Mouse (Mus musculus) kidney, embryonic 15.5 days (tissue): ENCODE results near the gene Wt1. TPM values are rescaled to one million over a fixed set of nuclear protein-coding genes. Genes with fewer than 3 reads are reported as not detected.
A peak's percentile ranks its signal among the peaks of the same experiment; 100 is the strongest.

Source experiments
- ATAC-seq: fragments of 200-750 bp; cut with Nextera tagmentation; replicated peaks from 2 replicates; pipeline ENCODE4 v1.8.0; 2017; ENCODE audit warnings: moderate TSS enrichment; ENCODE audit not compliant: low FRiP score
- H3K27ac ChIP-seq: fragments of 300-500 bp; sonication (generic); 2 replicates; pipeline ENCODE4 v1.5.1; 2015; ENCODE audit warnings: mild to moderate bottlenecking, inconsistent platforms
- H3K27me3 ChIP-seq: fragments of 300-500 bp; sonication (generic); 2 replicates; pipeline ENCODE4 v1.6.1; 2015; ENCODE audit warnings: inconsistent platforms
- H3K36me3 ChIP-seq: fragments of 300-500 bp; sonication (generic); 2 replicates; pipeline ENCODE4 v1.6.1; 2015; ENCODE audit warnings: inconsistent platforms
- H3K4me1 ChIP-seq: fragments of 300-500 bp; sonication (generic); 2 replicates; pipeline ENCODE4 v1.6.1; 2015; ENCODE audit warnings: inconsistent platforms
- H3K4me2 ChIP-seq: fragments of 300-500 bp; sonication (generic); 2 replicates; pipeline ENCODE4 v1.6.1; 2015; ENCODE audit warnings: moderate library complexity, mild to moderate bottlenecking, inconsistent platforms
- H3K4me3 ChIP-seq: fragments of 300-500 bp; sonication (generic); replicated peaks from 2 replicates; pipeline ENCODE4 v1.5.1; 2015; ENCODE audit warnings: mild to moderate bottlenecking, inconsistent platforms
- H3K9ac ChIP-seq: fragments of 300-500 bp; sonication (generic); 2 replicates; pipeline ENCODE4 v1.6.1; 2015; ENCODE audit warnings: mild to moderate bottlenecking, inconsistent platforms
- H3K9me3 ChIP-seq: fragments of 300-500 bp; sonication (generic); replicated peaks from 2 replicates; pipeline ENCODE4 v1.6.1; 2016; ENCODE audit warnings: inconsistent platforms
- WGBS: fragments of 180-500 bp; shearing (Covaris S2); methylation state at CpG from one replicate; pipeline ENCODE4 v1.1.7; 2015; ENCODE audit warnings: mixed read lengths; 5-methylcytosine and 5-hydroxymethylcytosine counted together
- polyA plus RNA-seq: library from polyadenylated mRNA; unstranded; fragments of >200 nt; fragmentation: Nextera tagmentation; extraction: Ambion mirVana; gene quantifications from 2 replicates; pipeline ENCODE4 v1.2.1, GENCODE M21; 2015

The Wt1 gene
- polyA plus RNA-seq, 1 experiment from 2014 or later = 130 TPM

- Histone ChIP-seq H3K4me2 (no peak overlapping the region), H3K27me3 (peaks cover 16% of the 10 kb centered on the region), H3K36me3 (peaks cover 44% of the 10 kb centered on the region), H3K4me3 (no peak overlapping the region), H3K27ac (peak overlapping the region; percentile 39; the same call in 1 of the 2 replicates), H3K9me3 (no peaks in the 10 kb centered on the region), H3K9ac (no peak overlapping the region), H3K4me1 (peaks cover 39% of the 10 kb centered on the region)
- 62% methylated on average over 7 of the region's 7 CpGs for WGBS
- ATAC-seq = no peak
Observed at GRCm38 (mm10) chr2:105141371-105141770, 15.0 kb downstream of the Wt1 start.

GRCm38 (mm10) chr2:105143731-105144130 is 17.4 kb downstream of the Wt1 start:
- Histone ChIP-seq H3K9me3 (no peaks in the 10 kb centered on the region), H3K4me3 (no peak overlapping the region), H3K36me3 (peaks cover 38% of the 10 kb centered on the region), H3K27ac (no peak overlapping the region), H3K27me3 (0 out of 2 replicates have a peak, but pooled peaks cover 8% of the 10 kb centered on the region), H3K9ac (no peak overlapping the region), H3K4me1 (peaks cover 30% of the 10 kb centered on the region), H3K4me2 (no peak overlapping the region)
- no peak for ATAC-seq
- WGBS = 91% methylated on average over 14 of the region's 14 CpGs

- H3K4me1 ChIP-seq = peaks cover 3% of the 10 kb centered on the region; the same call in 1 of the 2 replicates
- no peaks in the 10 kb centered on the region for H3K27me3 ChIP-seq
- H3K4me3 ChIP-seq = no peak overlapping the region
- no peaks in the 10 kb centered on the region for H3K9me3 ChIP-seq
- ATAC-seq = no peak
- H3K36me3 ChIP-seq = peaks cover 72% of the 10 kb centered on the region
- H3K9ac ChIP-seq = no peak overlapping the region
- H3K4me2 ChIP-seq = no peak overlapping the region
- 91% methylated on average over 5 of the region's 5 CpGs for WGBS
- no peak overlapping the region for H3K27ac ChIP-seq
Observed at GRCm38 (mm10) chr2:105151544-105151943, 25.2 kb downstream of the Wt1 start.

GRCm38 (mm10) chr2:105153046-105153445 is 26.7 kb downstream of the Wt1 start:
- no peaks in the 10 kb centered on the region for H3K27me3 ChIP-seq
- no peaks in the 10 kb centered on the region for H3K9me3 ChIP-seq
- no peak overlapping the region for H3K27ac ChIP-seq
- no peak for ATAC-seq
- no peaks in the 10 kb centered on the region for H3K4me1 ChIP-seq
- H3K9ac ChIP-seq = no peak overlapping the region
- no peak overlapping the region for H3K4me2 ChIP-seq
- no peak overlapping the region for H3K4me3 ChIP-seq
- 92% methylated on average over 1 of the region's 1 CpGs for WGBS
- peaks cover 80% of the 10 kb centered on the region for H3K36me3 ChIP-seq

GRCm38 (mm10) chr2:105160949-105161348 is 34.6 kb downstream of the Wt1 start:
- Histone ChIP-seq H3K4me1 (no peaks in the 10 kb centered on the region), H3K9ac (no peak overlapping the region), H3K36me3 (peaks cover 61% of the 10 kb centered on the region), H3K4me3 (no peak overlapping the region), H3K9me3 (no peaks in the 10 kb centered on the region), H3K4me2 (no peak overlapping the region), H3K27ac (0 out of 2 replicates have a peak overlapping the region, but pooled peaks have one; percentile 14), H3K27me3 (no peaks in the 10 kb centered on the region)
- WGBS = 74% methylated on average over 2 of the region's 2 CpGs
- ATAC-seq = no peak

GRCm38 (mm10) chr2:105162763-105163162 is 36.4 kb downstream of the Wt1 start:
- H3K4me1 ChIP-seq = no peaks in the 10 kb centered on the region
- H3K4me2 ChIP-seq = no peak overlapping the region
- H3K27ac ChIP-seq = no peak overlapping the region
- no peak for ATAC-seq
- H3K36me3 ChIP-seq = peaks cover 62% of the 10 kb centered on the region
- H3K9ac ChIP-seq = no peak overlapping the region
- no peaks in the 10 kb centered on the region for H3K27me3 ChIP-seq
- WGBS = 42% methylated on average over 4 of the region's 4 CpGs
- H3K9me3 ChIP-seq = no peaks in the 10 kb centered on the region
- H3K4me3 ChIP-seq = no peak overlapping the region

GRCm38 (mm10) chr2:105168137-105168536 is 41.8 kb downstream of the Wt1 start:
- no peak overlapping the region for H3K27ac ChIP-seq
- no peak overlapping the region for H3K4me3 ChIP-seq
- no peak overlapping the region for H3K9ac ChIP-seq
- H3K9me3 ChIP-seq = no peaks in the 10 kb centered on the region
- WGBS = 74% methylated on average over 3 of the region's 3 CpGs
- H3K4me1 ChIP-seq = no peaks in the 10 kb centered on the region
- no peak overlapping the region for H3K4me2 ChIP-seq
- H3K27me3 ChIP-seq = no peaks in the 10 kb centered on the region
- no peak for ATAC-seq
- peaks cover 89% of the 10 kb centered on the region for H3K36me3 ChIP-seq

- H3K27ac ChIP-seq = no peak overlapping the region
- H3K9ac ChIP-seq = no peak overlapping the region
- ATAC-seq = no peak
- H3K9me3 ChIP-seq = no peaks in the 10 kb centered on the region
- no peak overlapping the region for H3K4me2 ChIP-seq
- peaks cover 72% of the 10 kb centered on the region for H3K36me3 ChIP-seq
- H3K27me3 ChIP-seq = no peaks in the 10 kb centered on the region
- WGBS = 74% methylated on average over 2 of the region's 2 CpGs
- no peak overlapping the region for H3K4me3 ChIP-seq
- no peaks in the 10 kb centered on the region for H3K4me1 ChIP-seq
Observed at GRCm38 (mm10) chr2:105174254-105174653, 47.9 kb downstream of the Wt1 start.

- Histone ChIP-seq H3K36me3 (peaks cover 29% of the 10 kb centered on the region), H3K27me3 (no peaks in the 10 kb centered on the region), H3K9ac (no peak overlapping the region), H3K9me3 (peaks cover 6% of the 10 kb centered on the region; the same call in 1 of the 2 replicates), H3K4me3 (no peak overlapping the region), H3K4me1 (no peaks in the 10 kb centered on the region), H3K4me2 (no peak overlapping the region), H3K27ac (no peak overlapping the region)
- WGBS = 76% methylated on average over 12 of the region's 12 CpGs
- ATAC-seq = no peak
Observed at GRCm38 (mm10) chr2:105178871-105179270, 52.5 kb downstream of the Wt1 start.

GRCm38 (mm10) chr2:105182501-105182900 is 56.2 kb downstream of the Wt1 start:
- Histone ChIP-seq H3K9me3 (peaks cover 6% of the 10 kb centered on the region; the same call in 1 of the 2 replicates), H3K4me3 (no peak overlapping the region), H3K36me3 (no peaks in the 10 kb centered on the region), H3K9ac (no peak overlapping the region), H3K4me1 (peaks cover 1% of the 10 kb centered on the region; the same call in 1 of the 2 replicates), H3K27ac (no peak overlapping the region), H3K4me2 (no peak overlapping the region), H3K27me3 (peaks cover 9% of the 10 kb centered on the region; the same call in 1 of the 2 replicates)
- 35% methylated on average over 6 of the region's 6 CpGs for WGBS
- no peak for ATAC-seq

- ATAC-seq = no peak
- WGBS = 92% methylated on average over 3 of the region's 3 CpGs
- Histone ChIP-seq H3K4me3 (no peak overlapping the region), H3K27me3 (peaks cover 9% of the 10 kb centered on the region; the same call in 1 of the 2 replicates), H3K4me2 (no peak overlapping the region), H3K9ac (no peak overlapping the region), H3K27ac (no peak overlapping the region), H3K9me3 (peaks cover 2% of the 10 kb centered on the region; the same call in 1 of the 2 replicates), H3K36me3 (no peaks in the 10 kb centered on the region), H3K4me1 (peaks cover 3% of the 10 kb centered on the region; the same call in 1 of the 2 replicates)
Observed at GRCm38 (mm10) chr2:105185140-105185539, 58.8 kb downstream of the Wt1 start.

GRCm38 (mm10) chr2:105185768-105186529 is 59.6 kb downstream of the Wt1 start:
- 68% methylated on average over 13 of the region's 13 CpGs for WGBS
- Histone ChIP-seq H3K4me2 (no peak overlapping the region), H3K4me1 (peaks cover 3% of the 10 kb centered on the region; the same call in 1 of the 2 replicates), H3K36me3 (no peaks in the 10 kb centered on the region), H3K9ac (no peak overlapping the region), H3K4me3 (no peak overlapping the region), H3K27me3 (peaks cover 9% of the 10 kb centered on the region; the same call in 1 of the 2 replicates), H3K27ac (no peak overlapping the region), H3K9me3 (no peaks in the 10 kb centered on the region)
- ATAC-seq = no peak
